In genomic region chr19:40488853-40489454, GRCm38 (mm10) we compare ENCODE assay signal across 8 mouse cellular contexts. TPM values are rescaled to one million over a fixed set of nuclear protein-coding genes. Genes with fewer than 3 reads are reported as not detected.
A peak's percentile ranks its signal among the peaks of the same experiment; 100 is the strongest.
DNase-seq lines count a peak whose midpoint lies in the region; ATAC-seq and TF ChIP-seq lines count a peak whose summit lies in the region.

No protein-coding gene starts in this region.

- no peak; the same call in 1 of the 2 replicates for ATAC-seq in heart, embryonic 11.5 days (replicated peaks; ENCODE audit: insufficient number of reproducible peaks, low FRiP score, low TSS enrichment)
- ATAC-seq in megakaryocyte, adult 5-6 weeks (ENCODE audit: poor library complexity, severe bottlenecking): no peak
- peak; percentile 78 for ATAC-seq in lung, postnatal 0 days
- ATAC-seq in frontal cortex, adult (ENCODE audit: low TSS enrichment): no peak

- H3K27ac ChIP-seq in heart, embryonic 11.5 days (ENCODE audit: low read depth, low read length): peak overlapping the region; percentile 35; the same call in 1 of the 2 replicates
- H3K27ac ChIP-seq in lung, postnatal 0 days (ENCODE audit: low read length): peak overlapping the region; percentile 71
- H3K27ac ChIP-seq in embryonic facial prominence, embryonic 10.5 days (replicated peaks): no peak overlapping the region

- TF ChIP-seq EP300 in lung, postnatal 0 days (IDR thresholded peaks at IDR 0.05): peak; percentile 96

- H3K4me2 ChIP-seq in heart, embryonic 11.5 days: peak overlapping the region; percentile 27
- no peak overlapping the region for H3K4me2 ChIP-seq in lung, postnatal 0 days (replicated peaks; ENCODE audit: low read depth, low read length)

- 0 out of 2 replicates have a peak overlapping the region, but pooled peaks have one; percentile 28 for H3K9ac ChIP-seq in heart, embryonic 11.5 days (ENCODE audit: low read depth, low read length)
- H3K9ac ChIP-seq in lung, postnatal 0 days (replicated peaks; ENCODE audit: low read depth): no peak overlapping the region

- no peaks in the 10 kb centered on the region for H3K36me3 ChIP-seq in heart, embryonic 11.5 days (ENCODE audit: control insufficient read depth, insufficient read depth, low read length)
- H3K36me3 ChIP-seq in megakaryocyte, embryonic 14.5 days (replicated peaks; ENCODE audit: low read length): no peaks in the 10 kb centered on the region
- no peaks in the 10 kb centered on the region for H3K36me3 ChIP-seq in lung, postnatal 0 days (ENCODE audit: insufficient read depth, low read length)
- no peaks in the 10 kb centered on the region for H3K36me3 ChIP-seq in embryonic facial prominence, embryonic 10.5 days (replicated peaks)

- no peaks in the 10 kb centered on the region for H3K9me3 ChIP-seq in heart, embryonic 11.5 days (replicated peaks; ENCODE audit: control insufficient read depth, low read length)
- peaks cover 5% of the 10 kb centered on the region for H3K9me3 ChIP-seq in megakaryocyte, embryonic 14.5 days
- no peaks in the 10 kb centered on the region for H3K9me3 ChIP-seq in lung, postnatal 0 days (ENCODE audit: low read length)
- H3K9me3 ChIP-seq in embryonic facial prominence, embryonic 10.5 days: no peaks in the 10 kb centered on the region; the same call in 1 of the 2 replicates

- H3K4me1 ChIP-seq in heart, embryonic 11.5 days (ENCODE audit: control insufficient read depth, insufficient read depth, low read length): peaks cover 56% of the 10 kb centered on the region
- H3K4me1 ChIP-seq in megakaryocyte, embryonic 14.5 days: peaks cover 35% of the 10 kb centered on the region
- peaks cover 17% of the 10 kb centered on the region; the same call in 1 of the 2 replicates for H3K4me1 ChIP-seq in lung, postnatal 0 days (ENCODE audit: insufficient read depth, low read depth, low read length)
- peaks cover 34% of the 10 kb centered on the region for H3K4me1 ChIP-seq in embryonic facial prominence, embryonic 10.5 days

- TF ChIP-seq CTCF in lung, postnatal 0 days (IDR thresholded peaks at IDR 0.05): no peak

- WGBS in heart, embryonic 11.5 days (ENCODE audit: insufficient replicate concordance): 52% methylated on average over 8 of the region's 8 CpGs
- WGBS in lung, postnatal 0 days: 37% methylated on average over 8 of the region's 8 CpGs
- WGBS in embryonic facial prominence, embryonic 10.5 days: 75% methylated on average over 8 of the region's 8 CpGs

- H3K4me3 ChIP-seq in heart, embryonic 11.5 days (ENCODE audit: low read depth, low read length): no peak overlapping the region
- peak overlapping the region; percentile 54 for H3K4me3 ChIP-seq in megakaryocyte, embryonic 14.5 days (replicated peaks)
- no peak overlapping the region for H3K4me3 ChIP-seq in lung, postnatal 0 days (ENCODE audit: low read depth, low read length)
- no peak overlapping the region for H3K4me3 ChIP-seq in embryonic facial prominence, embryonic 10.5 days

- DNase-seq in heart, postnatal 4 days: no peak
- DNase-seq in lung, postnatal 0 days (ENCODE audit: low spot score): peak; percentile 68
- no peak for DNase-seq in embryonic facial prominence, embryonic 10.5 days (ENCODE audit: low spot score)
- DNase-seq in cerebellum, postnatal 4 days (ENCODE audit: low spot score in 2 of 2): no peak

- H3K27me3 ChIP-seq in heart, embryonic 11.5 days (ENCODE audit: control insufficient read depth, insufficient read depth, low read length): no peaks in the 10 kb centered on the region
- peaks cover 33% of the 10 kb centered on the region for H3K27me3 ChIP-seq in megakaryocyte, embryonic 14.5 days (replicated peaks)
- no peaks in the 10 kb centered on the region for H3K27me3 ChIP-seq in lung, postnatal 0 days (replicated peaks; ENCODE audit: insufficient read depth, low read length)
- H3K27me3 ChIP-seq in embryonic facial prominence, embryonic 10.5 days (replicated peaks; ENCODE audit: low read depth, poor library complexity, severe bottlenecking): no peaks in the 10 kb centered on the region

RNA-seq across cellular contexts. Expression of gene Sorbs1, which starts 24.6 kb away (rescaled TPM):
- 90.6 and 93.6 TPM in 2 replicates for polyA plus RNA-seq in heart, embryonic 11.5 days (2014; fragmentation: Nextera tagmentation; extraction: Ambion mirVana)
- total RNA-seq in heart, postnatal 4 days (2021): 100 to 1,000 TPM; 234 to 256 TPM
- 2.7 TPM in 1 of 2 replicates, not detected in the other for polyA plus RNA-seq in megakaryocyte, embryonic 14.5 days (2012; ENCODE audit: insufficient read depth, low replicate concordance)
- 1.7 and 2.1 TPM in 2 replicates for total RNA-seq in megakaryocyte, adult 5-6 weeks (2015)
- 2.5 and 5.2 TPM in 2 replicates for total RNA-seq in megakaryocyte, adult 5-6 weeks (2017)
- 36.4 and 38.7 TPM in 2 replicates for polyA plus RNA-seq in lung, postnatal 0 days (2015; fragmentation: Nextera tagmentation; extraction: Ambion mirVana)
- polyA plus RNA-seq in embryonic facial prominence, embryonic 10.5 days (2016; fragmentation: Nextera tagmentation; extraction: Ambion mirVana): 40.7 and 41.1 TPM in 2 replicates

Comparison
In these comparisons a context has a peak if more than half of its experiments do, and no peak if none do; other contexts are left out.
1. RNA of gene Sorbs1, which starts 24.6 kb away (polyA plus RNA-seq): 90.6 to 93.6 TPM in heart, embryonic 11.5 days, 40.7 to 41.1 TPM in embryonic facial prominence, embryonic 10.5 days and 36.4 to 38.7 TPM in lung, postnatal 0 days; 2.7 TPM in megakaryocyte, embryonic 14.5 days; every median in the first group is over 10 times any median in the second.